Mouse (Mus musculus): ENCODE data around the gene Eef1akmt3. TPM values are rescaled to one million over a fixed set of nuclear protein-coding genes. Genes with fewer than 3 reads are reported as not detected.
A peak's percentile ranks its signal among the peaks of the same experiment; 100 is the strongest.

The Eef1akmt3 gene
- total RNA-seq, 2 experiments from 2014 or later: 0.19 TPM; not detected in 1

- peak in 1 of 2 experiments; percentile 69 for DNase-seq (ENCODE audit: low spot score in 2 of 2)
Measured at GRCm38 (mm10) chr10:126984189-126985004, 56.9 kb downstream of the Eef1akmt3 start.

DNA sequence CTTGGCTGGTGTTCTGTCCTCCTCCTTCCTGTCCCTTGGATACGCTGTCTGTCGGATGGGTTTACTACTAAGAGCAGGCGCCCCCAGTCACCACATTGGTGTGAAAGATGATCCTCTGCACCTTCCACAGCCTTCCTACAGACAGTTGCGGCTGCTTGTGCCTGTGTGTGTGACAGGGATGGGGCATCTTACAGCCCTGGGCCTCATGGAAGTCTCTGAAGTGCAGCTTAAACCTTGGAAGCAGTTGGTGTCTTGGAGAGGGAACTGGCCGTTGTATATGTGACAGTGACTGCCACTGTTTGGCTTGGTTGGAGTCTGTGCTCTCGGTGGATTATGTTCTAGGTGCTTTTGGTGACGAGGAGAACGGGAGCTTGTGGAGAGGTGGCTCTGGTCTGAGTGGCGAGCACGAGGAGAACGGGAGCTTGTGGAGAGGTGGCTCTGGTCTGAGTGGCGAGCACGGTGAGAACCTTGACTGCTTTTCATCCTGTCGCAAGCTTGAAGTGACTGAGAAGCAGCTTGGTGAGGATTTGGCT lies 58.1 kb downstream of the Eef1akmt3 start:
- no peak for DNase-seq (ENCODE audit: low spot score in 2 of 2)
- intact Hi-C loops (cut with DNase I): no loop called here

More at GRCm38 (mm10) chr10:126984189-126985004, 56.9 kb downstream of the Eef1akmt3 start:
- intact Hi-C loops (cut with DNase I): no loop called here

GRCm38 (mm10) chr10:126981746-126982145 lies 59.6 kb downstream of the Eef1akmt3 start:
- intact Hi-C loops (cut with DNase I): no loop called here
- no peak for DNase-seq (ENCODE audit: low spot score in 2 of 2)

Small RNA genes within 50 kb of the gene (microRNA-seq; reads per million reads assigned to microRNA genes)
- 13.7 to 20.9 reads per million in 2 experiments for gene Mir26a-2
- 0.26 to 0.67 reads per million in 2 experiments for gene Mir546

Other genes with a start within 250 kb of the Eef1akmt3 start
- gene Atp23, start 140.2 kb downstream of the Eef1akmt3 start, total RNA-seq (2021): 10 to 100 TPM in 1 of 2 experiments, 1 to 10 TPM in 1; 7.7 to 11.3 TPM
- gene Ctdsp2, start 62.8 kb downstream of the Eef1akmt3 start, total RNA-seq (2021): 10 to 100 TPM; 69.6 to 75.1 TPM
- under 1 TPM; 0.29 to 0.40 TPM for gene Avil, start 40.8 kb downstream of the Eef1akmt3 start, total RNA-seq (2021)
- 10 to 100 TPM; 27.7 to 28.2 TPM for gene Tsfm, start 10.7 kb downstream of the Eef1akmt3 start, total RNA-seq (2021)
- 10 to 100 TPM; 10.3 to 11.1 TPM for gene Mettl1, start 99 bp downstream of the Eef1akmt3 start, total RNA-seq (2021)
- gene Cyp27b1, start 6.7 kb upstream of the Eef1akmt3 start, total RNA-seq (2021): under 1 TPM; 0.59 to 0.61 TPM
- 10 to 100 TPM; 32.7 to 35.1 TPM for gene March9, start 18.7 kb upstream of the Eef1akmt3 start, total RNA-seq (2021)
- 100 to 1,000 TPM in 1 of 2 experiments, 10 to 100 TPM in 1; 88.3 to 106 TPM for gene Cdk4, start 22.0 kb upstream of the Eef1akmt3 start, total RNA-seq (2021)
- gene Tspan31, start 28.8 kb upstream of the Eef1akmt3 start, total RNA-seq (2021): 10 to 100 TPM; 67.1 to 74.5 TPM
- gene Agap2, start 33.8 kb upstream of the Eef1akmt3 start, total RNA-seq (2021): 100 to 1,000 TPM; 704 to 706 TPM
- gene Os9, start 79.6 kb upstream of the Eef1akmt3 start, total RNA-seq (2021): 100 to 1,000 TPM; 111 to 116 TPM
- 100 to 1,000 TPM; 108 to 110 TPM for gene B4galnt1, start 123.7 kb upstream of the Eef1akmt3 start, total RNA-seq (2021)
- gene Slc26a10, start 139.1 kb upstream of the Eef1akmt3 start, total RNA-seq (2021): 1 to 10 TPM; 1.1 to 1.4 TPM
- 100 to 1,000 TPM in 1 of 2 experiments, 10 to 100 TPM in 1; 92.9 to 103 TPM for gene Arhgef25, start 148.6 kb upstream of the Eef1akmt3 start, total RNA-seq (2021)
- 100 to 1,000 TPM; 202 to 203 TPM for gene Dtx3, start 154.2 kb upstream of the Eef1akmt3 start, total RNA-seq (2021)
- gene Pip4k2c, start 170.1 kb upstream of the Eef1akmt3 start, total RNA-seq (2021): 10 to 100 TPM; 63.6 to 78.9 TPM
- 100 to 1,000 TPM; 581 to 593 TPM for gene Kif5a, start 221.8 kb upstream of the Eef1akmt3 start, total RNA-seq (2021)
- gene Dctn2, start 224.9 kb upstream of the Eef1akmt3 start, total RNA-seq (2021): 100 to 1,000 TPM; 308 to 321 TPM
- gene Mbd6, start 247.5 kb upstream of the Eef1akmt3 start, total RNA-seq (2021): 10 to 100 TPM; 41.2 to 44.7 TPM

Data from left cerebral cortex, postnatal 14 days (tissue).